Mouse (Mus musculus) midbrain, embryonic 13.5 days (tissue): ENCODE measurements at regions not wholly inside any gene's neighbourhood (a gene's known extent, or its start where the extent isn't known, plus 50 kb on each side); places are given as distances from the start of the nearest gene placed in this dataset.

Experiments used
- ATAC-seq: fragments of 200-750 bp; cut with Nextera tagmentation; 2 replicates; pipeline ENCODE4 v1.8.0; 2017; ENCODE audit warnings: mild to moderate bottlenecking, moderate TSS enrichment, moderate library complexity
- H3K27ac ChIP-seq: fragments of 300-500 bp; sonication (generic); 2 replicates; pipeline ENCODE4 v1.5.1; 2015; ENCODE audit warnings: inconsistent platforms, mild to moderate bottlenecking, moderate library complexity
- H3K27me3 ChIP-seq: fragments of 300-500 bp; sonication (generic); 2 replicates; pipeline ENCODE4 v1.6.1; 2015; ENCODE audit warnings: mild to moderate bottlenecking, inconsistent platforms
- H3K36me3 ChIP-seq: fragments of 300-500 bp; sonication (generic); 2 replicates; pipeline ENCODE4 v1.6.1; 2015; ENCODE audit warnings: mild to moderate bottlenecking, inconsistent platforms
- H3K4me1 ChIP-seq: fragments of 300-500 bp; sonication (generic); replicated peaks from 2 replicates; pipeline ENCODE4 v1.6.1; 2015; ENCODE audit warnings: inconsistent platforms
- H3K4me2 ChIP-seq: fragments of 300-500 bp; sonication (generic); replicated peaks from 2 replicates; pipeline ENCODE4 v1.6.1; 2015; ENCODE audit warnings: moderate library complexity, mild to moderate bottlenecking, inconsistent platforms
- H3K4me3 ChIP-seq: fragments of 300-500 bp; sonication (generic); replicated peaks from 2 replicates; pipeline ENCODE4 v1.5.1; 2015; ENCODE audit warnings: mild to moderate bottlenecking, inconsistent platforms
- H3K9ac ChIP-seq: fragments of 300-500 bp; sonication (generic); replicated peaks from 2 replicates; pipeline ENCODE4 v1.6.1; 2015; ENCODE audit warnings: mild to moderate bottlenecking, inconsistent platforms
- H3K9me3 ChIP-seq: fragments of 300-500 bp; sonication (generic); 2 replicates; pipeline ENCODE4 v1.6.1; 2016; ENCODE audit warnings: mild to moderate bottlenecking, inconsistent platforms
- WGBS: fragments of 180-500 bp; shearing (Covaris S2); methylation state at CpG from one replicate; pipeline ENCODE4 v1.1.7; 2015; 5-methylcytosine and 5-hydroxymethylcytosine counted together

DNA sequence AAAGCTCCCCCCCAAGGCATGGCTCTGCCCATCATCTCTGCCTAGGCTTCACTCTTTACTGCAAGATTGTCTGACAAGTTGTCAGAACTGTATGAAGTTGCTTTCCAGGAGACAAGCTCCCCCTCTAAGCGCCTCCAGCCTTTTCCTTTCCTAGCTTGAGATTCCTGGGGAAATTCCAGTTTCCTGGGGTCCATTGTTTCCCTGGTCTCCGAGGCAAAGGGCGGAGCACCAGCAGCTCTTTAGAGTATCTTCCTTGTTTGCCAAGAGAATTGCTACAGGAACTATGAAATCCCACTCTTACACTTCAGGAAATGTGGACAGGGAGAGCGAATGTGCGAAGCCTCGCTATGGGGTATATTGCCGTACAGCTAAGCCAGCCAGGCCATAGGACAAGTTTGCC, 108.2 kb upstream of the Tnfaip3 start:
- WGBS, result 54% methylated on average over 7 of the region's 7 CpGs
- no peak overlapping the region for H3K27ac ChIP-seq
- H3K27me3 ChIP-seq, result 0 out of 2 replicates have a peak, but pooled peaks cover 4% of the 10 kb centered on the region
- H3K9ac ChIP-seq, result no peak overlapping the region
- H3K9me3 ChIP-seq, result no peaks in the 10 kb centered on the region
- H3K36me3 ChIP-seq, result no peaks in the 10 kb centered on the region
- peaks cover 3% of the 10 kb centered on the region; the same call in 1 of the 2 replicates for H3K4me1 ChIP-seq
- ATAC-seq, result no peak
- H3K4me3 ChIP-seq, result no peak overlapping the region
- no peak overlapping the region for H3K4me2 ChIP-seq

DNA sequence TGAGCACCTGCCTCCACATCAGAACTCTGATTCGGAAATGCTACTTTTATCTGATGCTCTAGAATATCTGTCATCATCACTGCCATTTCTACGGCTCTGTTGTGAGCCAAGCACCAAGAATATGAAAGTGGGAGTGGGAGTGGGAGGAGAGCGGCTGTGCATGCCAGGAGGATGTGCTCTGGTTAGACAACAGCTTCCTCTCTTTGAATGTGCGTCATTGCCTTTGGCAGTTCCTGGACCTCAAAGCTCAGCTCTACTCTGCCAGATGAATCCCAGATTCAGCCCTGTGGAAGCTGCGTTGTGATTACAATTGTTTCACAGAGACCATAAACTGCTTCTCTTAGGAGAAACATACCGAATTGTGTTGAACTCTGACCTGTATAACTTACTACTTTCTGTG, 106.8 kb upstream of the Tnfaip3 start:
- 74% methylated on average over 6 of the region's 6 CpGs for WGBS
- Histone ChIP-seq H3K27ac (no peak overlapping the region), H3K36me3 (no peaks in the 10 kb centered on the region), H3K27me3 (0 out of 2 replicates have a peak, but pooled peaks cover 4% of the 10 kb centered on the region), H3K9ac (no peak overlapping the region), H3K9me3 (no peaks in the 10 kb centered on the region), H3K4me2 (no peak overlapping the region), H3K4me1 (peaks cover 6% of the 10 kb centered on the region), H3K4me3 (no peak overlapping the region)
- ATAC-seq, result no peak

DNA sequence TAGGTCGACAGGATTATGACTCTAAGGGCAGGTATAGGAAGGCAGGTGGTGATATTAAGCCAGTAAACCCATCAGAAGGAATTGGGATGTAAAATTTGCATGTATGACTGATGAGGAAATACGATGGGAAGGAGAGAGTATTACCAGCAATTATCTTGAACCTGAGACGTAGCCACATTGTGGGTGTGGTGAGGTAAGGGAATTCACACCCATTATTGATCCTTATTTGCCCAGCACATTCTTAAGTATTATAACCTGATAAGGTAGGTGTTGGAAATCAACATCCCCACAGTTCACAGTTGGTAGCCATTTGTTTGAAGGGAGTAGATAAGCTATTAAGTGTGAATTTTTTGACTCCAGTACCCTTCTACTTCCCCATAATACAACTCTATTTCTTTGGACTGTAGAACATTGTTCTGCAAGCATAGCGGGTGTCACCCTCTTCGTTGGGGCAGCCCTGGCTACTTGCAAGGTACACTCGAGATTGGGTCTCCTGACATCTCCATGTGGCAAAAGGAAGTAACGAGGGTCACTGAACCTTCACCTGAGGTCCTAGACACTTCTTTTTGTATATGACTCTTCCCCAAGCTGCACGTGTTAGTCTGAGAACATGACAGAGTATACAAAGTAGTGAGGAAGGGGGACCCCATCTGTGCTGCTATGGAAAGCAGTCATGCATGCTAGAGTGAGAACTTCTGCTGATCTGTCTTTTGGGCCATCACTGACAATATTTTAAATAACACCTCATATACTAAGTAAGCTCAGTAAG, 104.0 kb upstream of the Tnfaip3 start:
- Histone ChIP-seq H3K27me3 (0 out of 2 replicates have a peak, but pooled peaks cover 4% of the 10 kb centered on the region), H3K4me1 (peaks cover 11% of the 10 kb centered on the region), H3K9me3 (no peaks in the 10 kb centered on the region), H3K4me2 (no peak overlapping the region), H3K27ac (no peak overlapping the region), H3K9ac (no peak overlapping the region), H3K4me3 (no peak overlapping the region), H3K36me3 (no peaks in the 10 kb centered on the region)
- 86% methylated on average over 8 of the region's 8 CpGs for WGBS
- no peak for ATAC-seq

DNA sequence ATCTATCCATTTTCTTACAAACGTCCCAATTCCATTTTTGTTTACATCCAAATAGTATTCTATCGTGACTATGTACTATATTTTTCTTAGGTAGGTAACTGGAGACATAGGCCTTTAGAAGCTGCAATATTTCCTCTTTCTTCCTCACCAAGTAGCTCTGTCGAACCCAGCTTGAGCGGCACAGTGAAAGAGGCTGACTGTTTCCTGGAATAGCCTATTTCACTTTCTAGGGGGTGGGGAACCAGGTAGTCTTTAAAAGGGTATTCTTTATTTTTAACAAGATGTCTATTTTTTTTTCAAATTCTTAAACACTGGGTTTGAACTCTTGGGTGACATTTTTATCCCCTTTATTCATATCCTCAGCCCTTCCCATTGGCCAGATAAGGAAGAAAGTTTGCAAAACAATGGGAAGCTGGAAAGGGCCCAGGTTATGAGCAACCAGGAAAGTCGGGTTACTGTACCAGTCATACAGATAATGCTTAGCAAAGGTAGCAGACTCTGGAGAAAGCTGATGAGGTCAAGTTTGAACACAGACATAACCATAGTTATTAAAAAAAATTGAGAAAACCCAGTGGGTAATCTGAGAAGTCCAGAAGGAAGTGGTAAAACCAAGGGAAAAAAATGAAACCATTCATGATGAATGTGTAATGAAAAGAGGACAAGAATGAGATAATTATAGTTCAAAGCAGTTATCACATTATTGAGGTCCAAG, 103.3 kb upstream of the Tnfaip3 start:
- no peak overlapping the region for H3K4me2 ChIP-seq
- H3K36me3 ChIP-seq, result no peaks in the 10 kb centered on the region
- no peak overlapping the region for H3K9ac ChIP-seq
- 87% methylated on average over 5 of the region's 5 CpGs for WGBS
- 0 out of 2 replicates have a peak, but pooled peaks cover 4% of the 10 kb centered on the region for H3K27me3 ChIP-seq
- no peak for ATAC-seq
- H3K27ac ChIP-seq, result no peak overlapping the region
- no peaks in the 10 kb centered on the region for H3K9me3 ChIP-seq
- H3K4me1 ChIP-seq, result peaks cover 9% of the 10 kb centered on the region
- H3K4me3 ChIP-seq, result no peak overlapping the region

DNA sequence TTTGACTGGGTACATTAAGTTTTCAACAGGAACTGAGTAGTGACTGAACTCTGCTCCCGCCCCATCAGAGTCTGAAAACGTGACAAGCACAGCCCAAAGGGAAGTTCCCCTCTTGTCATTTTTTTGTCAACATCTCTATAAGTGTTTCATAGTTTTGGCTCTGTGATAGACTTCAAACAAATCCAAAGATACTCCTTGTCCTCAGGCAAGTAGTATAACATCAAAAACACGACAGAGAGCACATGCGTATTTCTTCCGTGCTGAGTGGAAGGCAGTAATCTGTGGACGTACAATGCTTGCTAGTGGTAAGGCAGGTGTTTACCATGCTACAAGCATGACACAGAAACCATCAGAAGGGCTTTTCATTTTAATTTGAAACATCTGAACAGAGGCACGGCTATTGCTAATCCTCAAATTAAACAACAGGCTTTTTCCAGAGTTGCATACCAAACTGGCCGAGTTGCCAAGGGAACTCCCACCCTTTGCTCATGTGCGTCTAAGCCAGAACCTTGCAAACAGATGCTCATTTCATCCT, 101.7 kb upstream of the Tnfaip3 start:
- no peak overlapping the region for H3K9ac ChIP-seq
- no peak overlapping the region; the same call in 1 of the 2 replicates for H3K4me2 ChIP-seq
- 0 out of 2 replicates have a peak, but pooled peaks cover 4% of the 10 kb centered on the region for H3K27me3 ChIP-seq
- peaks cover 8% of the 10 kb centered on the region for H3K4me1 ChIP-seq
- no peaks in the 10 kb centered on the region for H3K36me3 ChIP-seq
- H3K4me3 ChIP-seq, result no peak overlapping the region
- ATAC-seq, result peak; percentile 86
- 19% methylated on average over 9 of the region's 9 CpGs for WGBS
- no peak overlapping the region for H3K27ac ChIP-seq
- H3K9me3 ChIP-seq, result no peaks in the 10 kb centered on the region

DNA sequence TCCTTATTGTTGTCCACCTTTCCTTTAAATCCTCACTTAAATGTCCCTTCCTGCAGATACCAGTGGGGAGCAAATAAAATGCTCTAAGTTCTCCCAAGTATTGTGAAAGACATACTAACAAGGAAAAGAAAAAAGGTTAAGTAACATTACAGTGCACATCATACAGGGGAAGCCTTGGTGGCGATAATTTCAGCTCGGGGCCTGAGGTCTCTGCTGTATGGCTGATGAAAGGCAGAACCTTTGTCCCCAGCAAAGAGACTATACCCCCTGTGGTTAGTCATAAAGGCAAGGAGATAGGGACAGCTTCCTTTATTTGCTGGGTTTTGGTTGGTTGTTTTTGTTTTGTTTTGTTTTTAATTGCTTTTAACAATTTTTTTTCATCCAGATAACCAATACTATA, 97.0 kb upstream of the Tnfaip3 start:
- no peaks in the 10 kb centered on the region for H3K36me3 ChIP-seq
- ATAC-seq, result no peak
- no peak overlapping the region for H3K27ac ChIP-seq
- 45% methylated on average over 2 of the region's 2 CpGs for WGBS
- no peaks in the 10 kb centered on the region for H3K9me3 ChIP-seq
- no peak overlapping the region for H3K9ac ChIP-seq
- peaks cover 8% of the 10 kb centered on the region for H3K4me1 ChIP-seq
- H3K27me3 ChIP-seq, result no peaks in the 10 kb centered on the region
- no peak overlapping the region for H3K4me3 ChIP-seq
- no peak overlapping the region for H3K4me2 ChIP-seq

DNA sequence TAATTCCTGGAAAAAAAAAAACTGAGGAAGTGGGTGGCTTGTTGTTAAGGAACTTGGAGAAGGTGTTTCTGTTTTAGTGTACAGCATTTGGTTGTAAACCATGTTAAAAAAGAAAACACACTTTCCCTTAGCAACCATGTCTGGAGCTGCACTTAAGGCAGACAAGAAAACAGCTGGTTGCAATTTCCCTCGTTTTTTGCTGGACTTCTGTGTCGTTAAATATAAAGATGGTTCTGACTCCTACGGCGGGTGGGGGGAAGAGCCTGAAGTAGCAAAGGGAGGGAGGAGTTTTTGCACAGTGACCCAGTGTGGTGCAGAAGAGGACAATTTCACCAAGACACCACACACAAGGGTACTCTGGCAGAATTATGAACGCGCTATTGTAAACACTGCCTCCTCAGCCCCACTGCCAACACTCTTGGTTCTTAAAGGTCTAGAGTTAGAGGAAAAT, 89.8 kb upstream of the Tnfaip3 start:
- WGBS, result 81% methylated on average over 6 of the region's 6 CpGs
- no peak overlapping the region for H3K4me2 ChIP-seq
- H3K36me3 ChIP-seq, result no peaks in the 10 kb centered on the region
- no peaks in the 10 kb centered on the region for H3K27me3 ChIP-seq
- H3K4me3 ChIP-seq, result no peak overlapping the region
- no peak overlapping the region for H3K27ac ChIP-seq
- no peak overlapping the region for H3K9ac ChIP-seq
- no peaks in the 10 kb centered on the region for H3K9me3 ChIP-seq
- no peak for ATAC-seq
- no peaks in the 10 kb centered on the region for H3K4me1 ChIP-seq

DNA sequence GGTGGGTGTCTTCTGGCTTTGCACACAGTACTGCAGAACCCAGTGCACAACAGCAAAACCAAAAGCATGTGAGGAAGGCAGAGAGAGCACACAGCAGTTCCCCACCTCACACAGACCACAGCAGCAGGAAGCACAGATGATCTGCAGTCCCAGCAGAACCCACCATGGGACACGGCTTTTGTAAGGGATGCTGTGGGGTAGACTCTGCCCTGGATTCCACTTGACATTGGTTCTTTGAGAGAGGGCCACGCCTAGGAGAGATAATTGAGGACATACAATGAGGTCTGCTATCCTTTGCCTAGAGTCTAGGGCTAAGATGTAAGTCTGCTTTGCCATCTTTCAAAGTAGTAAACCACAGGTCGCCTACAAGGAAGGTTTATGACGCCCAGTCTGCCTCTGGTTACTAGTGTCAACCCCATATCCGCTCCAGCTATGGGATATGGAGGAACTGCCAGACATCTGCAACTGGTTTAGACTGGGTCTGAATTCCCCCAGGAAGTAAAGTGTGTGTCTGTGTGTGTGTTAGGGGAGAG, 89.3 kb upstream of the Tnfaip3 start:
- ATAC-seq, result no peak
- Histone ChIP-seq H3K4me1 (no peaks in the 10 kb centered on the region), H3K36me3 (no peaks in the 10 kb centered on the region), H3K4me2 (no peak overlapping the region), H3K27ac (no peak overlapping the region), H3K27me3 (no peaks in the 10 kb centered on the region), H3K9ac (no peak overlapping the region), H3K4me3 (no peak overlapping the region), H3K9me3 (no peaks in the 10 kb centered on the region)
- WGBS, result 82% methylated on average over 5 of the region's 5 CpGs

DNA sequence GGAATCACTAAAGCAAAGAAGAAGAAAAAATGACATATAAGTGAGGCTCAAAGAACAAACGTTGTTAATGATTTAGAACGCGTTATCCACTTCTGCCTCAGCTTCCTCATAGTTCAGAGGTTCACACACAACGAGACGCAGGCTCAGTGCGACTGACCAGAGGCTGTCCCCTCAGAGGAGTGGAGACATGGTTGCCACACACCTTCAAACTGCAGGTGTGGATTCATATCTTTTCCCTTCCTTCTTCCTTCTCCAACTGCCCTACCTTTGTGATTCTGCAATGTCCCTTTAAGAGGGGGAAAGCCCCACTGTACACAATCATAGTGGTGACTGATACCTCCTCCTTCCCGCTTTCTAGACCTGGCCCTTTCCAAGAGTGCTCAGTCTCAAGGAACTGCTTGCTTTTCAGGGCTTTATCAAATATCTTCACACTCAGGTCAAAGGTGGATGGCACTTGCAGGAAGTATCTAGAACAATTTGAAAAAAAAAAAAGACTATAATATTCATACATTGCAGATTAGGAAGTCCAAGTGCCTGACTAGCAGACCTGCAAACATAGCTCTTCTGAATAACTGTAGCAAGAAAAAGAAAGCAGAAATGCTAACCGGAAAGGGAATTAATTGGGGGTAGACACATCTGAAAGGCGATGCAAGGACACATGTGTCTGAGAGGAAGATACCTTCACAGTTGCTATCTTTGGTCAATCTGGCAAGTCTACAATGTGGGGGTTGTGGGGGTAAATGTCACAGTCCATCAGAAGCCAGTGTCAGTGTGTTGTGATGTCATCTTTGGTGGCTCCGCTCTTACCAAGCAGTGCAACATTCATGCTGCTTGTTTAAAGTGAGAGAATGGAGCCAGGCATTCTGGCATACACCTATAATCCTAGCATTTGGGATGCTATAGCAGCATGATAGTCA, 84.2 kb upstream of the Tnfaip3 start:
- no peak overlapping the region for H3K27ac ChIP-seq
- no peak for ATAC-seq
- 89% methylated on average over 10 of the region's 10 CpGs for WGBS

DNA sequence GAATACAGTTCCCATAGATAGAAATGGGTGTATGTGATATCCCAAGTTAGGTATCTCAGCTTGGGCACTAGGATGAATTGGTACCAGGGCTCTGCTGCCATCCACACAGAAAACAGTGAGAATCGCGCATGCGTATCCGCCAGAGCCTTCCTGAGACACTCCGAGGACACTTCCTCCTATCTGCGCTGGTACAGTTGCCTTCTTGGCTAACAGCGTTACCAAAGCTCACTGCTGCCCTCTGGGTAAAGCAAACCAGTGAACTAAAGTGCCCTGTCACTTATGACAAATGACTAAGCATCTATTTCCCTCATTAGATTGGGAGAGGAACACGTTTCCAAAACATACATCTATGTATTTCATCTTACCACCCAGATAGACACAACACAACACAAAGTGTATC, 78.8 kb upstream of the Tnfaip3 start:
- Histone ChIP-seq H3K36me3 (no peaks in the 10 kb centered on the region), H3K9ac (no peak overlapping the region), H3K4me1 (no peaks in the 10 kb centered on the region), H3K4me3 (no peak overlapping the region), H3K27me3 (no peaks in the 10 kb centered on the region), H3K9me3 (no peaks in the 10 kb centered on the region), H3K27ac (no peak overlapping the region), H3K4me2 (no peak overlapping the region)
- 60% methylated on average over 8 of the region's 8 CpGs for WGBS
- ATAC-seq, result no peak

More for the DNA sequence above, 84.2 kb upstream of the Tnfaip3 start:
- Histone ChIP-seq H3K27me3 (no peaks in the 10 kb centered on the region), H3K4me1 (no peaks in the 10 kb centered on the region), H3K9me3 (no peaks in the 10 kb centered on the region), H3K36me3 (no peaks in the 10 kb centered on the region), H3K9ac (no peak overlapping the region), H3K4me3 (no peak overlapping the region), H3K4me2 (no peak overlapping the region)

DNA sequence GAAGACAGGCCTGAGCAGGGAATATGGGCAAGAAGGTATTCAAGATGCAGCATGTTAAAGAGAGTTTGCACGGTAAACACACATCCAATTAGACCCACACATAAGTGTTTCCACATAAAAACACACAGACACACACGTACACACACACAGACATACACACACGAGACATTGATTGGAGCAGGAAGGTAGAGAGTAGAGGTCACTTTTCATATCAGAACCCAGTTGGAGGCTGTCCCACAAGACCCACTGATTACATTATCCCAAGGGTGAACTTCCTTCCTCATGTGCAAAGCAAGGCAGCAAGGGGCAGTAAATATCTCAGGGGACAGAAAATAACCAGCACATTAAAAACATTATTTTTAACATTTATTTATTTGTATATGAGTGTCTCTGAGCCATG, 78.2 kb upstream of the Tnfaip3 start:
- 82% methylated on average over 3 of the region's 3 CpGs for WGBS
- H3K4me1 ChIP-seq, result no peaks in the 10 kb centered on the region
- no peak overlapping the region for H3K27ac ChIP-seq
- H3K4me3 ChIP-seq, result no peak overlapping the region
- H3K27me3 ChIP-seq, result no peaks in the 10 kb centered on the region
- no peaks in the 10 kb centered on the region for H3K36me3 ChIP-seq
- H3K9ac ChIP-seq, result no peak overlapping the region
- H3K9me3 ChIP-seq, result no peaks in the 10 kb centered on the region
- H3K4me2 ChIP-seq, result no peak overlapping the region
- ATAC-seq, result no peak
